Mouse (Mus musculus) hindbrain, embryonic 11.5 days (tissue): ENCODE results near the gene Rab26. TPM values are rescaled to one million over a fixed set of nuclear protein-coding genes. Genes with fewer than 3 reads are reported as not detected.

Source experiments
- ATAC-seq: fragments of 200-750 bp; cut with Nextera tagmentation; 2 replicates; pipeline ENCODE4 v1.8.0; 2017; ENCODE audit warnings: mild to moderate bottlenecking, moderate TSS enrichment, moderate library complexity; ENCODE audit not compliant: low FRiP score
- DNase-seq: peaks from one replicate; pipeline ENCODE4 v3.0.0-alpha.2; 2015; ENCODE audit warnings: low spot score
- H3K27ac ChIP-seq: fragments of 300-500 bp; sonication (generic); 2 replicates; pipeline ENCODE4 v1.5.1; 2014; ENCODE audit warnings: mild to moderate bottlenecking, low read depth, low read length
- H3K27me3 ChIP-seq: fragments of 300-500 bp; sonication (generic); 2 replicates; pipeline ENCODE4 v1.6.1; 2014; ENCODE audit warnings: mild to moderate bottlenecking, low read length, moderate library complexity, mixed read lengths; ENCODE audit not compliant: control insufficient read depth, insufficient read depth
- H3K36me3 ChIP-seq: fragments of 300-500 bp; sonication (generic); 2 replicates; pipeline ENCODE4 v1.6.1; 2014; ENCODE audit warnings: mild to moderate bottlenecking, low read length, moderate library complexity, mixed read lengths; ENCODE audit not compliant: control insufficient read depth, insufficient read depth
- H3K4me1 ChIP-seq: fragments of 300-500 bp; sonication (generic); replicated peaks from 2 replicates; pipeline ENCODE4 v1.6.1; 2014; ENCODE audit warnings: low read length, mixed read lengths; ENCODE audit not compliant: control insufficient read depth, insufficient read depth
- H3K4me2 ChIP-seq: fragments of 300-500 bp; sonication (generic); replicated peaks from 2 replicates; pipeline ENCODE4 v1.6.1; 2014; ENCODE audit warnings: mild to moderate bottlenecking, low read depth, low read length
- H3K4me3 ChIP-seq: fragments of 300-500 bp; sonication (generic); 2 replicates; pipeline ENCODE4 v1.5.1; 2014; ENCODE audit warnings: low read depth, low read length
- H3K9ac ChIP-seq: fragments of 300-500 bp; sonication (generic); 2 replicates; pipeline ENCODE4 v1.6.1; 2014; ENCODE audit warnings: low read depth, low read length
- H3K9me3 ChIP-seq: fragments of 300-500 bp; sonication (generic); 2 replicates; pipeline ENCODE4 v1.6.1; 2016; ENCODE audit warnings: low read length; ENCODE audit not compliant: control insufficient read depth
- WGBS: fragments of 180-500 bp; shearing (Covaris S2); extraction: QIAGEN DNeasy Blood & Tissue Kit; methylation state at CpG from one replicate; pipeline ENCODE4 v1.1.7; 2014; 5-methylcytosine and 5-hydroxymethylcytosine counted together
- polyA plus RNA-seq: library from polyadenylated mRNA; unstranded; fragments of >200 nt; fragmentation: Nextera tagmentation; extraction: Ambion mirVana; gene quantifications from 2 replicates; pipeline ENCODE4 v1.2.1, GENCODE M21; 2014

The Rab26 gene
- polyA plus RNA-seq, 1 experiment from 2014 or later: 2.8 TPM

DNA sequence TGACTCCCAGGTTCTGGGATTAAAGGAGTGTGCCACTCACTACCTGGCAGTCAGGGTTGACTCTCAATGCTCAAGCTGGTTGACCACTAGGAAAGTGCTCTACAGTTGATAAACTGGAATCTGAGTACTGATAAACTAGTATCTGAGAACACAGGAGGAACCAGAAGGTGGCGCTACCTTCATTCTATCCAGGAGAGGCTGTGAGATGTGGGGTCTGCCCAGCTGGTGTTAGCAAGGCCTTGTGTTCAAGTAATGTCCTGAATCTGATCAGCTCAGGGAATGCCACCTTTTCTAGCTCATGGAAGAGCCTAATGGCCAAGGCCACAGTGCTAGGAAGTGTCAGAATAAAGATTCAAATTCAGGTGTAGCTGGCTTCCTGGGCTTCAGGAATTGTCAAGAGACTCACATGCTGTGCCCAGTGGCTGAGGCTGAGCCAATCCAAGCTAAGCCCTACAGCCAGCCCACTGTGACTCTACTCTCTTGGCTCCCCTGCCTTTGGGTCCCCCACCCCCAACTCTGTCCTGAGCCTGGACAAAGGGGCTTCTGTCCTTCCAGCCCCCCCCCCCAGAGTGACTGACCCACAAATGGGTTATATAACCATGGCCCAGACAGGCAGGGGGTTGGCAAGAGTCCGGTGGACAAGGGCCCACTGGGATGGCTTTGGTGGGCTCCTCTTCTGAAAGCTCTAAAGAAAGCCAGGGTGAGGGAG is 39.2 kb downstream of the Rab26 start:
- ATAC-seq: 0 out of 2 replicates have a peak, but pooled peaks have one; percentile 26
- WGBS: 36% methylated on average over 2 of the region's 2 CpGs
- Histone ChIP-seq H3K9ac (no peak overlapping the region), H3K4me2 (no peak overlapping the region), H3K9me3 (no peaks in the 10 kb centered on the region), H3K4me1 (peaks cover 2% of the 10 kb centered on the region; the same call in 1 of the 2 replicates), H3K36me3 (no peaks in the 10 kb centered on the region), H3K27ac (no peak overlapping the region), H3K27me3 (no peaks in the 10 kb centered on the region), H3K4me3 (no peak overlapping the region)
- peak; percentile 72 for DNase-seq

DNA sequence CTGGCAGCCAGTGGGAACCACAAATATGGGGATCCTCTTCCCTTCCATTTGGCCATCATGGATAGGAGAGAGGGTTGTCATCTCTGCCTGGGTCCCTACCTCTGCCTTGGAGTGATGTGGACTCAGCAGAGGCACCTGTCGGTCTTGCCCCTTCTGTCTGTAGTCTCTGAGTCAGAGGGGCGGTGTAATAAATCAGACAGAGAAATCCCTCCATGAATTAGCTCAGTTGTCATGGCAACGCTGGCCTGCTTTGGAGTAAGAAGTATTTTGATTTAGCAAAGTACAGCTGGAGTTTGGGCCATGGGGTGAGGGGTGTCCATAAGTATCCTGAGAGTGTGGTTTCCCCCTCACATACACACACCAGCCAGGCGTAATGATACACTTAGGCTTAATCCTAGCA is 43.6 kb downstream of the Rab26 start:
- H3K36me3 ChIP-seq: no peaks in the 10 kb centered on the region
- 77% methylated on average over 4 of the region's 4 CpGs for WGBS
- no peaks in the 10 kb centered on the region for H3K27me3 ChIP-seq
- H3K9ac ChIP-seq: no peak overlapping the region
- ATAC-seq: no peak
- H3K4me3 ChIP-seq: no peak overlapping the region
- no peak overlapping the region for H3K4me2 ChIP-seq
- H3K9me3 ChIP-seq: no peaks in the 10 kb centered on the region
- H3K27ac ChIP-seq: no peak overlapping the region
- H3K4me1 ChIP-seq: peaks cover 10% of the 10 kb centered on the region
- peak; percentile 38 for DNase-seq

GRCm38 (mm10) chr17:24489265-24490030 is 44.6 kb downstream of the Rab26 start:
- peak overlapping the region; percentile 91 for H3K4me2 ChIP-seq
- ATAC-seq: peak; percentile 68
- H3K27ac ChIP-seq: peak overlapping the region; percentile 92
- peak overlapping the region; percentile 71 for H3K9ac ChIP-seq
- peak overlapping the region; percentile 75 for H3K4me3 ChIP-seq
- 16% methylated on average over 16 of the region's 19 CpGs for WGBS
- H3K27me3 ChIP-seq: no peaks in the 10 kb centered on the region
- H3K9me3 ChIP-seq: no peaks in the 10 kb centered on the region
- DNase-seq: peak; percentile 58
- peaks cover 12% of the 10 kb centered on the region for H3K4me1 ChIP-seq
- H3K36me3 ChIP-seq: no peaks in the 10 kb centered on the region

DNA sequence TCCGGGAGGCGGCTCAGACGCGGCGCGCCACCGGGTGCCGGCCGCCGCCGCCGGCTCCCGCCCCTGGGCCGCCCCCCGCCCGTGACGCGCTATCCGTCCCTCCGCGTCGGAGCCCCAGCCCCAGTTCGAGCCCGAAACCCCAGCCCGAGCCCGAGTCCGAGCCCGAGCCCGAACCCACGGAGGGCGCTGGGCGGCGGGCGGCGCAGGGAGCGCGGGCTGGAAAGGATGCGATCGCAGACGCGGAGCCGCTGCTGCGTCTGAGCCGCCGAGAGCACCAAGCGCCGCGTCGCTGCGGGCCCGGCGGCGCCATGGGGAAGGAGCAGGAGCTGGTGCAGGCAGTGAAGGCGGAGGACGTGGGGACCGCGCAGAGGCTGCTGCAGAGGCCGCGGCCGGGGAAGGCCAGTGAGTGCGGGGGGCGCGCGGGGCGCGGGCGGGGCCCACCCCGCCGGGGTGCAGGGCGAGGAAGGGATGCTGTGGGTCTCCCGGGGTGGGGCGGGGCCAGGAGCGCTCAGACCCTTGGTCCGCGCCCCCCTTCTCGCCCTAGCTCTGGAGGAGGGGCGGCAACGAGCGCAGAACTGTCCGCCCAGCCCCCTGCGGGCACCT is 45.2 kb downstream of the Rab26 start:
- under 1% methylated on average over 34 of the region's 81 CpGs for WGBS
- no peaks in the 10 kb centered on the region for H3K36me3 ChIP-seq

DNA sequence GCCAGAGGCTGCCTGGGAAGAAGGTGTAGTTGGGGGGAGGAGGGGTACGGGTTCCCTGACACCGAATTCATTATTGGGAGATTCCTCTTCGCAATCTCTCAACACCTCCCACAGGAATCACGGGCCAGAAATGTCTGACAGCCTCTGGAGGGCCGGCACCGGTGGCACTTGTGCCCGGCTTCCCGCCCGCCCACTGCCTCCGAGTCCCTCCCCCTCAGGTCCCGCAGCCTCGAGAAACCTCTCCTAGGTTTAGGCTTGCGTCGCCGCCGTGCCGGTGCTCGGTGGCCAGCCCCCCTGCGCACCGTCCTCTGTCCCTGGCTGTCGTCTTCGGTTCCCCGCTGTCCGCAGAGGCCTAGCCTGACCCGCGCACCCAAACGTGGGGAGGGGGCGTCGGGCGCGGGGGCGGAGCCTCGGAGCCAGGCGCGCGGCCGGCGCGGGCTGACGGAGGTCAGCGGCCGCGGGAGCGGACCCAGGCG is 45.8 kb downstream of the Rab26 start, which contains the start of gene Caskin1:
Gene Caskin1, plus strand, starts transcription at position 416 of the 476 bp plus-strand sequence.
- peak; percentile 66 for ATAC-seq
- H3K27me3 ChIP-seq: no peaks in the 10 kb centered on the region
- H3K4me3 ChIP-seq: peak within 1 kb of the TSS; percentile 75
- peaks cover 12% of the 10 kb centered on the region for H3K4me1 ChIP-seq
- peak within 1 kb of the TSS; percentile 92 for H3K27ac ChIP-seq
- H3K36me3 ChIP-seq: no peaks in the 10 kb centered on the region
- H3K4me2 ChIP-seq: peak within 1 kb of the TSS; percentile 91
- peak within 1 kb of the TSS; percentile 71 for H3K9ac ChIP-seq
- peak; percentile 68 for DNase-seq
- H3K9me3 ChIP-seq: no peaks in the 10 kb centered on the region
- under 1% methylated on average over 39 of the region's 45 CpGs for WGBS

More for the DNA sequence above, 45.2 kb downstream of the Rab26 start:
- no peaks in the 10 kb centered on the region for H3K9me3 ChIP-seq
- peak overlapping the region; percentile 75 for H3K4me3 ChIP-seq
- H3K4me2 ChIP-seq: peak overlapping the region; percentile 91
- peak overlapping the region; percentile 71 for H3K9ac ChIP-seq
- DNase-seq (peak; percentile 72), ATAC-seq (peak; percentile 79)
- H3K4me1 ChIP-seq: peaks cover 12% of the 10 kb centered on the region
- peak overlapping the region; percentile 92 for H3K27ac ChIP-seq
- no peaks in the 10 kb centered on the region for H3K27me3 ChIP-seq

DNA sequence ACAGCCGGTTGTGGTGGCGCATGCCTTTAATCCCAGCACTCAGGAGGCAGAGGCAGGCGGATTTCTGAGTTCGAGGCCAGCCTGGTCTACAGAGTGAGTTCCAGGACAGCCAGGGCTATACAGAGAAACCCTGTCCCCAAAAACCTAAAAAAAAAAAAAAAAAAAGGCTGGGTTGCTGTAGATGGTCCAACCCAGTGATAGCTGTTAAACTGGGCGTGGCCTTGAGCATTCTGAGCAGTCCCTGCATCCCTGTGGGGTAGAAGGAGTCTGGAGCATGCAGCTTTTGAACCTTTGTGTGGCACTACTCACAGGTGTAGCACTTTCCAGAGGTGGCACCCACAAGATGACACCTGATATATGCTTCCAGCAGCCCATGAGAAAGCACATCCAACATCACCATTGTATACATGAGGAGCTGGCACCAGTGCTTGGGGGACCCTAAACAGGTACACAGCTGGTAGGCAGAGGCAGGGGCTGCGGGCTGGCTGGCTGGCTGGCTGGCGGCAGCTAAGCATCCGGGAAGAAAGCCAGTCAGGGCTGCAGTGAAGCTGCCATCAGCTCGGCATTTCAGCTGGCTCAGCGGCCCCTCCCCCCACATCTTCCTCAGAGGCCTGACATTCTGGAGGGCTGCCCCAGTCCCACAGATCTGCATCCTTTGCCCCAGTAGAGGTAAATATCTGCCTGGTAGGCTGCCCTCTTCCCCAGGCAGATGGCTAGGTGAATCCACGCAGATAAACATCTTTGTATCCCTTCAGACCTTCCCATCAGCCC is 48.7 kb downstream of the Rab26 start:
- peak overlapping the region; percentile 40; the same call in 1 of the 2 replicates for H3K9ac ChIP-seq
- H3K4me2 ChIP-seq: no peak overlapping the region
- no peaks in the 10 kb centered on the region for H3K9me3 ChIP-seq
- ATAC-seq (no peak), DNase-seq (peak; percentile 38)
- no peaks in the 10 kb centered on the region for H3K27me3 ChIP-seq
- peaks cover 12% of the 10 kb centered on the region for H3K4me1 ChIP-seq
- peak overlapping the region; percentile 51; the same call in 1 of the 2 replicates for H3K27ac ChIP-seq
- H3K4me3 ChIP-seq: no peak overlapping the region
- no peaks in the 10 kb centered on the region for H3K36me3 ChIP-seq
- WGBS: 52% methylated on average over 11 of the region's 11 CpGs

DNA sequence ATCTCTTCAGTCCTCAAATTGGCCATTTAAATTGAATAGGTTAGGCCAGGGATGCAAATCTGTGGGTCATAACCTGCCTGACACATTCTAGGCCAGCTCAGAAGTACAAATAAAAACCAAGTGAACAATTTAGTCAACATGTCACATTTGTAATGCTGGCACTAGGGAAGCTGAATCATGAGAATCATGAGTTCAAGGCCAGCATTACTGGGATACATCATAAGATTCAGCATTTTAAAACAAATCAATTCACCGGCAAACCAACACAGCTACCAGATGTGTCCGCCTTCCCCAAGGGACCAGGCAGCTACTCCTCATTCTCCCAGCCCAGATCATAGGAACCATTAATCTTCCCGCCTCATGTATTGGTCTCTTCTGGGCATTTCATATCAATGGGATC is 50.5 kb downstream of the Rab26 start:
- H3K4me2 ChIP-seq: no peak overlapping the region
- DNase-seq (no peak), ATAC-seq (no peak)
- no peak overlapping the region for H3K9ac ChIP-seq
- 72% methylated on average over 3 of the region's 3 CpGs for WGBS
- no peaks in the 10 kb centered on the region for H3K27me3 ChIP-seq
- no peak overlapping the region for H3K27ac ChIP-seq
- no peaks in the 10 kb centered on the region for H3K9me3 ChIP-seq
- no peaks in the 10 kb centered on the region for H3K36me3 ChIP-seq
- no peak overlapping the region for H3K4me3 ChIP-seq
- H3K4me1 ChIP-seq: peaks cover 4% of the 10 kb centered on the region
